Mouse (Mus musculus) heart, adult 11 months (tissue): ENCODE measurements around the gene Pygo2.

Source experiments
- DNase-seq: peaks from one replicate; pipeline ENCODE4 v3.0.0; 2022

Gene Pygo2

GRCm38 (mm10) chr3:89393605-89394004 lies 36.4 kb upstream of the Pygo2 start:
- peak; percentile 100 for DNase-seq

- DNase-seq: peak; percentile 99
These were observed 35.8 kb upstream of the Pygo2 start, which contains the start of gene Zbtb7b for GRCm38 (mm10) chr3:89394006-89394893. TSS of gene Zbtb7b (minus strand) at chr3:89394776.

- DNase-seq: no peak
These were observed 35.1 kb upstream of the Pygo2 start for GRCm38 (mm10) chr3:89394894-89395256.

GRCm38 (mm10) chr3:89395419-89395805 lies 34.6 kb upstream of the Pygo2 start:
- DNase-seq: peak; percentile 94

GRCm38 (mm10) chr3:89395806-89396653 lies 34.0 kb upstream of the Pygo2 start:
- DNase-seq: peak; percentile 98

GRCm38 (mm10) chr3:89396654-89397005 lies 33.4 kb upstream of the Pygo2 start:
- DNase-seq: no peak

- no peak for DNase-seq
These were observed 28.7 kb upstream of the Pygo2 start for GRCm38 (mm10) chr3:89401329-89401728.

GRCm38 (mm10) chr3:89402693-89403092 lies 27.3 kb upstream of the Pygo2 start, which contains the start of gene Lenep:
TSS of gene Lenep (minus strand) at chr3:89402793.
- DNase-seq: no peak

GRCm38 (mm10) chr3:89406887-89407286 lies 23.1 kb upstream of the Pygo2 start:
- no peak for DNase-seq

GRCm38 (mm10) chr3:89408448-89408847 lies 21.6 kb upstream of the Pygo2 start:
- peak; percentile 89 for DNase-seq

- no peak for DNase-seq
These were observed 20.3 kb upstream of the Pygo2 start for GRCm38 (mm10) chr3:89409701-89410100.

- no peak for DNase-seq
These were observed 19.1 kb upstream of the Pygo2 start for GRCm38 (mm10) chr3:89410864-89411263.

GRCm38 (mm10) chr3:89411490-89412393 lies 18.3 kb upstream of the Pygo2 start, which contains the start of gene Flad1:
TSS of gene Flad1 (minus strand) at chr3:89411870.
- peak; percentile 100 for DNase-seq

- DNase-seq: peak; percentile 91
These were observed 13.9 kb upstream of the Pygo2 start for GRCm38 (mm10) chr3:89416158-89416557.

GRCm38 (mm10) chr3:89417131-89417530 lies 12.9 kb upstream of the Pygo2 start:
- DNase-seq: no peak

- DNase-seq: peak; percentile 88
These were observed 12.2 kb upstream of the Pygo2 start for GRCm38 (mm10) chr3:89417840-89418169.

- peak; percentile 100 for DNase-seq
These were observed 11.7 kb upstream of the Pygo2 start, which contains the start of the genes Cks1b and Shc1 for GRCm38 (mm10) chr3:89418170-89418860. TSS of gene Cks1b (minus strand) at chr3:89418383. TSS of gene Shc1 (plus strand) at chr3:89418443.

GRCm38 (mm10) chr3:89418861-89419250 lies 11.2 kb upstream of the Pygo2 start:
- peak; percentile 99 for DNase-seq

GRCm38 (mm10) chr3:89419571-89419970 lies 10.4 kb upstream of the Pygo2 start:
- peak; percentile 98 for DNase-seq

- no peak for DNase-seq
These were observed 10.0 kb upstream of the Pygo2 start for GRCm38 (mm10) chr3:89419981-89420380.

- DNase-seq: no peak
These were observed 9.6 kb upstream of the Pygo2 start for GRCm38 (mm10) chr3:89420421-89420820.
